Mouse (Mus musculus): ENCODE data around the gene Nol7.

The Nol7 gene

GRCm38 (mm10) chr13:43433395-43433794, 35.2 kb downstream of the Nol7 start:
- DNase-seq, result no peak

- DNase-seq, result no peak
These were observed 42.2 kb downstream of the Nol7 start for GRCm38 (mm10) chr13:43440376-43440775.

- no peak for DNase-seq
These were observed 44.4 kb downstream of the Nol7 start for GRCm38 (mm10) chr13:43442551-43442950.

GRCm38 (mm10) chr13:43443706-43444105, 45.5 kb downstream of the Nol7 start:
- DNase-seq, result no peak

GRCm38 (mm10) chr13:43444717-43445116, 46.5 kb downstream of the Nol7 start:
- no peak for DNase-seq

GRCm38 (mm10) chr13:43445754-43446153, 47.6 kb downstream of the Nol7 start:
- no peak for DNase-seq

- no peak for DNase-seq
These were observed 49.5 kb downstream of the Nol7 start for GRCm38 (mm10) chr13:43447721-43448120.

- DNase-seq, result no peak
These were observed 52.5 kb downstream of the Nol7 start for GRCm38 (mm10) chr13:43450686-43451085.

- no peak for DNase-seq
These were observed 54.0 kb downstream of the Nol7 start for GRCm38 (mm10) chr13:43452177-43452576.

GRCm38 (mm10) chr13:43452843-43453605, 54.8 kb downstream of the Nol7 start:
- peak; percentile 73 for DNase-seq

- peak; percentile 29 for DNase-seq
These were observed 56.2 kb downstream of the Nol7 start for GRCm38 (mm10) chr13:43454431-43454830.
